Mouse (Mus musculus): ENCODE results near the gene Brca1.
"Not testable (repeated sequence)": the region's sequence is repeated elsewhere in the genome, so short reads cannot be mapped to it uniquely, and the experiment has no call there.

The Brca1 gene

DNA sequence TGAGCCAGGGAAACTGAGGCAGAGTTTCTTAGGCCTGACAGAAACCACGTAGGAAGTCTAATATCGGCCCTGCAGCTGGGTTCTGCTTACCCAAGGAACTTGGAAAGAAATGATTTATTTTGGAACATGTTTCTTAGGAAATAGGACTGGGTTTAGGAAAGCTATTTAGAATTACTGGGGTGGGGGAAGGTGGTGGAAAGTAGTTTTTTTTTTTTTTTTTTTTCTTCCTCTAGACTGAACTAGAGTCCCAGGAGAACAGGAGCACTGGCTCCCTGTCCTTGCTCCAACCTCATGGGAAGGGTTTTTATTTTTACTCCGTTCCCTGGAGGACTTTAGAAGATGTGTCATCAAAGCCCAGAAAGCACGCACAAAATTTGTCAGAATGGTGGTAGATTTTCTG is 82.6 kb downstream of the Brca1 start:
- DNase-seq (ENCODE audit: low spot score): no peak

DNA sequence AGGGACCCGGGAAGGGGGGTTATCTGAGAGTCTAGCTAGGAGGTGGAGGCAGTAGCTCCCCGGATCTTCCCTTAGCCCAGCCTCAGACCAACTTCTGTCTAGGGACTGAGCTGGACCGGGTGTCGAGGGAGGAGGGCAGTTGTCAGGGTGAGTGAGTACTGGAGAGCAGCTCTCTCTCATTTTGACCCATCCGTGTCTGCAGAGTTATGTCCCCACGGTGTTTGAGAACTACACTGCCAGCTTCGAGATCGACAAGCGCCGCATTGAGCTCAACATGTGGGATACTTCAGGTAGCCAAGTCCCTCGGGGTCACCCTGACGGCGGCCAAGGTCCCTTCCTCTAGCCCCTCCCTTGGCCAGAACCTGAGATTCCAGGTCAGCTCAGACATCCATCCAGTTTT is 83.0 kb downstream of the Brca1 start:
- no peak for DNase-seq (ENCODE audit: low spot score)

DNA sequence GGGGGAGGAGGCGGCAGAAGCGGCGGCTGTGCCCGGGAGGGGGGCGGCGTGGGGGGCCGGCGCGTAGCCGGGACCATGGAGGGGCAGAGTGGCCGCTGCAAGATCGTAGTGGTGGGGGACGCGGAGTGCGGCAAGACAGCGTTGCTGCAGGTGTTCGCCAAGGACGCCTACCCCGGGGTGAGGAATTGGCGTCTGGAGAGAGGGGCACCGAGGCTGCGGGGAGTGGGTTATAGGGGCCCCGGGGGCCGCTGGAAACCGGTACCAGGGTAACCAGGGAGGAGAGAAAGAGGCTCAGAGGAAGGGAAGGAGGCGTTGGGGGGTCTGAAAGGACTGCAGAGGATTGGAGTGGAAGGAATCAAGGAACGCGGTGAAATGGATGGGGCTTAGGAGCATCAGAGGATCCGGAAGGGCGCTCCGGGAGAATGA is 83.5 kb downstream of the Brca1 start:
- peak; percentile 63 for DNase-seq (ENCODE audit: low spot score)

DNA sequence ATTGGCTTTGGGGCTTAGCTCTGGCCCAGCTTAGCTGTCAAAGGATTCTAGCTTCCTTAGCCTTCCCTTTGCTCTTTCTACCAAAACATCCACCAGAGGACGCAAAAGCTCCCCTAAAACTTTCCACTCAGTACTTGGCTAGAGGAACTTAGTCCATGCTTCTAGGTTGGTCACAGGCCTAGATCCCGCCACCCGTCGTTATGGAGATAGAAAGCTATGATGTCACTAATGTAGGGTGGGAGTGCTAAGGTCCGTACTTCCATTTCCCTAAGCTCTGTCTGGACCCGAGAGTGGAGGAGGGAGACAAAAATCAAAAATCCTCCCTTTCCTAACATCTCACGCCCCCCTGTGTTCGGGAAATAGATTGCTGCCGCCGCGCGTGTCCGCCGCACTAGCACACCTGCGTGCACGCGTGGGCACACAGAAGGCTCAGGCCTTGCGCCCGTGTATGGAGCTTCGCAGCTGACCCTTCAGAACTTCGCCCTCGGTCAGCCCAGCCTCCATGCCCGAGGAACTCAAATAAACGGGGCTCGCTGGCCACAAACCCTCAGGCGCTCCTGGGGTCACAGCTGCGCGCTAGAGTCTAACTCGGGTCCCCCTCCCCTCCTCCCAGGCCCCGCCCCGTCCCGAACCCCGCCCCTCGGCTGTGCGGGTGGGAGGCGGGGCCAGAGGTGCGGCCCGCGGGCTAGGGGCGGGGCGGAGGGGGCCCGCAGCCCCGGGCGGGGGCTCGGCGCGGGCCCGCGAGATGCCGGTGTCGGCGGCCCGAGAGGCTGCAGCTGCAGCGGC is 84.1 kb downstream of the Brca1 start:
- DNase-seq (ENCODE audit: low spot score): peak; percentile 90

DNA sequence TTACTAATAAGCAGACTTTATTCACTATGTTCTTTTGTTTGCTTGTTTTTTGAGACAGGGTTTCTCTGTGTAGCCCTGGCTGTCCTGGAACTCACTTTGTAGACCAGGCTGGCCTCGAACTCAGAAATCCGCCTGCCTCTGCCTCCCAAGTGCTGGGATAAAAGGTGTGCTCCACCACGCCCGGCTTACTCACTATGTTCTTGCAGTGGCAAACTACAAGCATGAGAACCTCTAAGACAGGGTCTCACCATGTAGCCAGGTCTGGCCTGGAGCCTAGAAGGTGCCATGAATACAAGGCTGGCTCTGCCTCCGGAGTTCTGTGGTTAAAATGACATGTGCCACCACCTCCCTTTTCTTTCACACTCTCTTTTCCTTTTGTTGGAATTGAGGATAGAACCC is 85.2 kb downstream of the Brca1 start:
- not testable (repeated sequence) for DNase-seq (ENCODE audit: low spot score)

DNA sequence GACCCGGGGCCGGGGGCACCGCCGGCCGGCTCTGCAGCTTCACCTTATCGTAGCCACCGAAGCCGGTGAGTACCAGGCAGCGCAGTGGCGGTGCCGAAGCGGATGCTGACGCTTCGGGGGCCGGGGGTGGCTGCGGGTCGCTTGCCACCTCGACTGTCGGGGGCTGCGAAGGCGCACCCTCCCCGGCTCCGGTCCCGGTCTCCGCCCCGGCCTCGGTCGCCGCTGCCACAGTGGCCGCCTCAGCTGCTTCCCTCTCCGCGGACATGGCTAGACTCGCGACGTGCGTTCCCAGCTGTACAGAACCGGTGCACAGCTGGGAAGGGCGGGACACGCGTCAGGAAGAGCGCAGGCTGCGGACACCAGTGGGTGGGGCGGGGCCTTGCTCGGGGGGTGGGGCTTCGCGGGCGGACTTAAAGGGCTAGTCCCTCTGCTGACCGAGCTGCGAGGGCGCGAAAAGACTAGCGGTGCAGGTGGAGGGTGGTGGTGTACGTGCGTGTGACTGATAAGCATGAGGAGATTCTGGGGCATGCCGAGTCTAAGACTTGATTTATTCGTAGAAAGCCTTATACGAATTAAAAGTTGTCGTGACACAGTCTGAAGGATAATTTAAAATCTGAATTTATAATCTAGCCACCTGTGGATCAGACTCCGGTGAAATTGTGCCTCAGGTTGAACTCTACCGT is 85.7 kb downstream of the Brca1 start, which contains the start of gene Vat1:
Vat1 (minus strand) TSS at position 362 of the 683 bp plus-strand sequence.
- peak; percentile 71 for DNase-seq (ENCODE audit: low spot score)

DNA sequence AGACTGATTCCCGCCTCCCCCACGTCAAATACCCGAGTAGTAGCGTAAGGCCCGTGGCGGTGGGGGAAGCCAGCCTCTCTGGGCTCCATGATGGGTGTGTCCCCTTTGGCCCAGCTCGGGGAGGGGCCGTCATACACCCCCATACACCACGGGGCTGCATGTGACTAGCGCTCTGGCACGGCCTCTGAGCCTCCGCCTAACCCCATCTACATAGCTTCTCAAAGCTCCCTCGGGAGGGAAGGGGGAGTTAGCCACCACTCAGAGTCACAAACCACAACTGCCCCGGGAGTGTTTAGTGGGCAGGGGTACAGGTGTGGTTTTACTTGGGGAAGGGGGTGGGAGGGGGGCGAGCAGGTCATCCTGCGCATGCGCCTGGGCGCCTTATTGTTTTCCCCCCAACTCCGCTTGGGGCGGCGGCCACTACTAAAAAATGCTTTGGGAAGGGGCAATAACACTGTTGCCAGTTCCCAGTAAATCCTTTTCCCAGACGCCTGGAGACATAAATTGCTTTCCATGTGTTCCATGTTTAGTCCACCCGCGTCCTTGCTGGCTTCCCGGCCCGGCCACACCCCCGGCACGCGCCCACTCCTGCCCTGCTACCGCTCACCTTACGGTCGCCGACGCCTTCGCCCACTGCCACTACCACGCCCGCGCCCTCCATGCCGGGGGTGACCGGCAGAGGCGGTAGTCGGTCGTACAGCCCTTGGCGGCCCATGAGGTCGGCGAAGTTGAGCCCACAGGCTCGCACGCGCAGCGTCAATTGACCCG is 86.5 kb downstream of the Brca1 start:
- DNase-seq (ENCODE audit: low spot score): peak; percentile 74

DNA sequence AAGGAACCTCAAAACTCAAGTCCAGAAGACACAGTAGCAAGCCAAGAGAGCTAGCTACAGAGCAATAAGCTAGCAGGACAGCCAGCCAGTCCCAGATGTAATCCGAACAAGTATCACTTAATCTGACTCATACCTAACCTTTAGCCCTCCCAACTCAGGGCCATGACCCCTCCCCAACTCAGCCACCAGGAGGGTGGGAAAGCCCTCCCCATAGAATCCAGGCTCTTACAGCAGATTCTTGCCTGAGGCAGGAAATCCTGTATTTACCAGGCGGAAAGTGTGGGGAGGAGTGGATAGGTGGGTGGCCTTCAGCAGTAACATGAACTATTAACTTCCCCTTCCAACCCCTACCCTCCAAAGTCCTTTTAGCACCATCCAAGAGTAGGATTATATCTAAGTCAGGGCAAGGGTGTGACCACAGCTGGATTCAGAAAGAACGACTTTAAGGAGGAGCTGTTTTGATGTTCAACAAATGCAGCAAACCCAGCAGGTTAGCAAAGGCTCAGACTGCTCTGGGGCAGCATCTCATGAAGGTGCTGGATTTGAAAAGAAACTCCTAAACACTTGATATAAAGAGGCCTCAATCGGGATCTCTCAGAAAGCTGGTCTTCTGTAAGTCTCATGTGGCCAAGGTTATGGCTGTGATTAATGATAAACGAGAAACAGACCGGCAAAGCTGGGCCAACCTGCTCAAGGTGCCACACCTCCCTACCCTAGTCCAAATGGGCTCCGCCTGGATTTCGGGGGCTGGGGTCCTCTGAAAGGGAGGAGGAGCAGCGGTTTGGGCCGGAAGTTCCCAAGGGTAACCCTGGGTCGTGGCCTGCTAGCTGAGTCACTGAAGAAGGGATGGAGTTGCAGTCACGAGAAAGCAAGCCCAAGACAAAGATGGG is 87.3 kb downstream of the Brca1 start, which contains the start of gene Rnd2:
Rnd2 (plus strand) TSS at position 789 of the 890 bp plus-strand sequence.
- DNase-seq (ENCODE audit: low spot score): no peak

DNA sequence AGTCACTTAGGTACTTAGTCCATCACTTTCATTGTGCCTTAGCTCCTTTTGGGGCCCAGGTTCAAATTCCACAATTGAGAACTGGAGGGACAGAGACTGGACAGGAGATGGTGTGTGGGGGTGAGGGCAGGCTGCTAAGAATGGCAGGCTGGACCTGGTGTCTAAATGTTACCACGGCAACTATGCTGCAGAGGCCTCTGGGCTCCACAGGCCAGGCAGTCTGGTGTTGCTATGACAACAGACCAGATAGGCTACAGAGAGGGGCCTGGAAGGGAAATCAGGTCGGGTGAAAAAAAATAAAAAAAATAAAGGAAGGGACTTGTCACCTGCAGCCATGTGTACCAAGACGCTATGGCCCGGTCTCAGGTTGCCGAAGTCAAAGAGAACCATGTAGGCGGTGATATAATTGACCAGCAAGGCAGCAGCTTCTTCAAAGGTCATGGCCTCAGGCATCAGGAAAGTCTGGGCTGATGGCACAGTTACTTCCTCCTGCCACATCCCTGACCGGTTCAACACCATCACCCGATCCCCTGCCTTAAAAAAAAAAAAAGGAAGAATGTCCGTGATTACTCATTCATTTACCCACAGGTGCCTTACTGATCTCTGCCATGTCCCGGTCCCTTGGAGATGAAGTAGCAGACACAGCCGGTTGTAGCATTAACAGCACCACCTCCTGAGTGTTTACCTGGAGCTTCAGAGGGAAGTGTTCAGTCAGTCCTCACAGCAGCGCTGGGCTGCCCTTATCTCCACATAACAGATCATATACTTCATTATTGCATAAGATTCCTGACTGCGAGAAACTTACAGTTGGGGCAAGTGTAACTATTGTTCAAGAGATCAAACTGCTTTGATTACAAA is 88.9 kb downstream of the Brca1 start:
- peak; percentile 78 for DNase-seq (ENCODE audit: low spot score)

DNA sequence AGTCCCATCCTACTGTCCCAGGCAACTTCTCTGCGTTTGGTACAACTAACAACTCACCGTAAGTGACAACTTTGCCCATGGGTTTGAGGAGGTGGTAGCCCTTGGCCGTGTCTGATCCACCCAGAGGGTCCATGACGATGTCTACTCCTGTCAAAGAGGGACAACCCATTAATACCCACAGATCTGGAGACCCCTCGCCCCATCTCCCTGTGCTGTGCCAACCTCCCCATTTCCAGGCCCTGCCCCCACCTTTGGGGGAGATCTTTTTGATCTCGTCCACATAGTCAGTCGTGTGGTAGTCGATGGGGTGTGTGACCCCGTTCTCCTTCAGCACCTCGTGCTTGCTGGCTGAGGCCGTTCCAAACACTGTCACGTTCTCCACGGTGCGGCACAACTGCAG is 89.6 kb downstream of the Brca1 start:
- DNase-seq (ENCODE audit: low spot score): no peak

DNA sequence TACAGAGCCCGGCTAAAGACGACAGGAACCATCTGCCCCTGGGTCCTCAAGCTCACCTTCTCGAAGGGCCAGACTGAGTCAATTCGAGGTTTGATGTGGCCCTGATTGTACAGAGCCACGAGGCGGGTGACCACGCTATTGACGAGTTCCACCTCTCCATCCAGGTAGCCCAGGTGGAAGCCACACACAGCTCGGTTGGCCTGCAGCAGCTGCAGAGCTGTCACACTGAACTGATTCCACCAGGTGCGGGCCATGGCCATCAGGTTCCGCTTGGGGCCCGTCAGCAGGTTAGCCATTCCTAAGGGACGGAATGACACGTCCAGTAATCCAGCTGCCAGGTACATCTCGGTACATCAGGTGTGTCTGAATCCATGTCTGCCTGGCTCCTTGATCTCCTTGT is 91.4 kb downstream of the Brca1 start:
- no peak for DNase-seq (ENCODE audit: low spot score)

DNA sequence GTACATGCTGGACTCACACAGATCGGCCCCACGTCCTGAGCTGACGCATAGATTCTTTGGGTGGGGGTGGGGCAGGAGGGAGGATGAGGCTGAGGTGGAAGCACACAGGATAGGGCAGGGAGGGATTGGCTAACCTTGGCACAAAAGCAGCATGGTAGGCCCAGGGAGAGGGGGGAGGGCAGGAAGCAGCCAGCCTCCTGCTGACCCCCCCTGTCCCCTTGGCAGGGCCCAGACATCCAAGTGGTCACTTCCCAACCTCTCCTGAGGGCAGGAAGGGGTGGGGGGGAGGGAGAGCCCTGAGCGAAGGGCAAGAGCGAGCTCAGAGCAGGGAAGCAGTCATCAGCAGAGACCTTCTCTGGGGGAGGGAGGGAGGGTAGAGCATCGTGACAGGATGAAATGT is 92.0 kb downstream of the Brca1 start:
- no peak for DNase-seq (ENCODE audit: low spot score)

DNA sequence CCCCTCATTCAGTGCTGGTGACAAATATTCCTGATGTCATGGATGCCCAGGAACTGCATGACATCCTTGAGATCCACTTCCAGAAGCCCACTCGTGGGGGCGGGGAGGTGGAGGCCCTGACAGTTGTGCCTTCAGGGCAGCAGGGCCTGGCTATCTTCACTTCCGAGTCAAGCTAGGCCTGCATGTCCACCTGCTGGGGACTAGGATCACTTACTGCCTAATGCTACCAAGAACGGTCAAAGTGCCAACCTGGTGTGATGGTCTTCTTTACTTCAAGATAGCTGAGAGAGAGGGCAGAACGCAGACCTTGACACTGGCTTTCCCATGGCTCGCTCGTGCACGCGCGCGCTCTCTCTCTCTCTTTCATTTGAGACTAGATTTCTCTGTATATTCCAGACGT is 93.5 kb downstream of the Brca1 start:
- no peak for DNase-seq (ENCODE audit: low spot score)

DNA sequence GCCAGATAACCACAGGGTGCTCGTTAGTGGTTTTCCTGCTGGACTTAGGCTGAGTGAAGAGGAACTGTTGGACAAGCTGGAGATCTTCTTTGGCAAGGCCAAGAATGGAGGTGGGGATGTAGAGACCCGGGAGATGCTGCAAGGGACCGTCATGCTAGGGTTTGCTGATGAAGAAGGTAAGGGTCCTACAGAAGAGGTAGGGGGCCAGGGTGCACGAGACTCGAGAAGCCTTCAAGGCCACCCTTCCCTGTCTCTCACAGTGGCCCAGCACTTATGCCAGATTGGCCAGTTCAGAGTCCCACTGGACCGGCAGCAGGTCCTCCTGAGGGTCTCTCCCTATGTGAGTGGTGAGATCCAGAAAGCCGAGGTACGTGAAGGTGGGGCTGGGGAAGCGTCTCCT is 94.1 kb downstream of the Brca1 start:
- DNase-seq (ENCODE audit: low spot score): no peak

DNA sequence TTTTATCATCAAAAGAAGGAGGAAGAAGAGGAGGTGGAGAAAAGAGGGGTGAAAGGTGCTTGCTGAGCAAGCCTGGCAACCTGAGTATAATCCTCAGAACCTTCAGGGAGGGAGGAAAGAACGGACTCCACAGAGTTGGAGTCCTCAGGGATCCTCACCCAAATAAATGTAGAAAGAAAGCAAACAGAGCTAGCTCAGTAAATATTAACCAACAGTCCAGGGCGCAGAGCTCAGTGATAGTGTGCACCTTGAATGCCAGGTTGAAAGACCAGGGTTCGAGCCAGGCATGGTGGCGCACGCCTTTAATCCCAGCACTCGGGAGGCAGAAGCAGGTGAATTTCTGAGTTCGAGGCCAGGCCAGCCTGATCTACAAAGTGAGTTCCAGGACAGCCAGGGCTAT is 96.1 kb downstream of the Brca1 start:
- no peak for DNase-seq (ENCODE audit: low spot score)

DNA sequence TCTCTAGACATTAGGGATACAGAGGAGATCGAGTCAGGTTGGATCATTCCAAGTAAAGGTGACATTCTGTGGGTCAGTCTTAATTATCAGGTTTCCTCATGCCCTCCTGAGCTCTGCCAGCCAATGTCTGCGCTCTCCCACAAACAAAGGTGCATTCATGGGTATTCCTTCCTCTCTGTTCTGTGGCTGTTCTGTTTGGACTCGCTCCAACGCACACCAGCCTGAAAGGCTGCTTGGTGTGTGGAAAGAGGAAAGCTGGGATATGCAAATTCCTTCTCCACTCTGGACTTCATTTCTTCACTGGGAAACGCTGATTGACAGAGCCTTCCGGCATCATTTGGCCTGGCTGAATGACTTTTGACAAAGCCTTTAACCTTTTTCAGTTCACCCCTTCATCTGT is 97.1 kb downstream of the Brca1 start:
- no peak for DNase-seq (ENCODE audit: low spot score)

DNA sequence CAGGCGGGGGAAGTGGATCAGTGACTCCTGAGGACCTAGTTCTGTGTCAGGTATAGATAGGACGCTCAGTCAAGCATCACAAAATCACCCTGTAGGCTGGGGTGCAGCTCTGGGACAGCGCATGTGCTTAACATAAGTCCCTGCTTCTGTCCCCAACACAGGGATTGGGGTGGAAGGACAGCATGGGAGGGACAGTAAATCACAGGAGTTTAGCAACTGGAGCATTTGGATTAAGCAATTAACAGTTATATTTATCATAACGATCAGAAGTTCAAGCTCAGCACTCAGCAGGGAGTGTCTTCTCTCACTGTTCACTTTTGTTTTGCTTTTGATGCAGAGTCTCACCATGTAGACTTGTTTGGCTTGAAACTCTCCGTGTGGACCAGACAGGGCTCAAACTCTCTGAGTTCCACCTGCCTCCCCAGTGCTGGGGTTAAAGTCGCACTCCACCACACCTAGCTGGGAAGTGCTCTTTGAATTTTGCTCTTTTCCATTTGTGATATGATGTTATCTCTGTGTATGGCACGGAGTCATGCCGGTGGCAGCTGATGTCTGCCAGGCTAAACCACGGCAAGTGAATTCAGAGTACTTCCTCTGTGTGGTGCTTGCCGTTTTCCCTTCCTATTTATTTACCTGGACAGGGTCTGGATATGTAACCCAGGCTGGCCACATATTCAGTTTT is 99.5 kb downstream of the Brca1 start:
- DNase-seq (ENCODE audit: low spot score): no peak

DNA sequence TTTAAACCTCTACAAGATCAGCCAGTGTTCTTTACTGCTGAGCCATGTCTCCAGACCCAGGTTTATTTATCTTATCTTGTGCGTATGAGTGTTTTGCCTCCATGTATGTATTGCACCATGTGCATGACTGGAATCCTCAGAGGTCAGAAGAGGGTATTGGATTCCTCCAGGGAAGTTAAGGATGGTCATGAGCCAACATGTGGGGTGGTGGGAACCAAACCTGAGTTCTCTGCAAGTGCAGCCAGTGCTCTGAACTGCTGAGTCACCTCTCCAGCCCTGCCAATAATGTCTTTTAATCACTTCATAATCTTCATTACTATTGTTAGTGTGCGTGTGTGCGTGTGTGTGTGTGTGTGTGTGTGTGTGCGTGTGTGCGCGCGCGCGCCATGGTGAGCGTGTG is 100.2 kb downstream of the Brca1 start:
- no peak for DNase-seq (ENCODE audit: low spot score)

DNA sequence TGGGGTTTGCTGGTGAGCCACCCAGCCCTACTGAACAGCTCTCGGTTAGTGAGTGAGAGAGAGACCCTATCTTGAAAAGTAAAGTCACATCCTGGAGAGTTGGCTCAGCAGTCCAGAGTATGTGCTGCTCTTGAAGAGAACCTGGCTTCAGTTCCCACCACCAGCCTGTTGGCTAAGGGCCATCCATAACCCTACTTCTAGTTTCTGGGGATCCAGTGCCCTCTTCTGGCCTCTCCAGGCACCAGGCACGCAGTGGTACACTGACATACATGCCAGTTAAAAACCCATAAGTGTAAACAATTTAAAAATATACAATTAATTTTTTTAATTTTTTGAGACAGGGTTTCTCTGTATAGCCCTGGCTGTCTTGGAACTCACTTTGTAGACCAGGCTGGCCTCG is 101.4 kb downstream of the Brca1 start:
- no peak for DNase-seq (ENCODE audit: low spot score)

DNA sequence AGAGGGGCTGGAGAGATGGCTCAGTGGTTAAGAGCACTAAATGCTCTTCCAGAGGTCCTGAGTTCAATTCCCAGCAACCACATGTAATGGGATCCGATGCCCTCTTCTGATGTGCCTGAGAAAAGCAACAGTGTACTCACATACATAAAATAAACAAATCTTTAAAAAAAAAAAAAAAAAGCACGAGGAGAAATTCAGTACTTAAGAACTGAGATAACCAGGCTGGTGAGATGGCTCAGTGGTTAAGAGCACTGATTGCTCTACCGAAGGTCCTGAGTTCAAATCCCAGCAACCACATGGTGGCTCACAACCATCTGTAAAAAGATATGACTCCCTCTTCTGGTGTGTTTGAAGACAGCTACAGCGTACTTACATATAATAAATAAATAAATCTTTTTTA is 102.2 kb downstream of the Brca1 start:
- not testable (repeated sequence) for DNase-seq (ENCODE audit: low spot score)

All from embryo, embryonic 10.5 days (tissue).